ENCODE assay signal across 11 mouse cellular contexts in genomic region chr4:5130726-5131125, GRCm38 (mm10).
DNase-seq lines count a peak whose midpoint lies in the region; ATAC-seq lines count a peak whose summit lies in the region.
"Had no signal": no experiment of that assay in that cellular context is flagged by ENCODE, and none has a peak within 500 bp of the region (broad histone marks: within the 10 kb centered on the region; RNA-seq: fewer than 3 reads in every experiment).

No protein-coding gene starts in this region.

- H3K9me3 ChIP-seq in limb, embryonic 13.5 days, result no peaks in the 10 kb centered on the region
- no peaks in the 10 kb centered on the region for H3K9me3 ChIP-seq in limb, embryonic 10.5 days (replicated peaks)
- no peaks in the 10 kb centered on the region for H3K9me3 ChIP-seq in forebrain, embryonic 13.5 days (replicated peaks)
- H3K9me3 ChIP-seq: forebrain, embryonic 12.5 days; intestine, embryonic 15.5 days had no signal

- H3K27ac ChIP-seq in limb, embryonic 13.5 days, result no peak overlapping the region
- H3K27ac ChIP-seq in limb, embryonic 10.5 days, result no peak overlapping the region
- H3K27ac ChIP-seq in forebrain, embryonic 13.5 days, result no peak overlapping the region
- H3K27ac ChIP-seq: forebrain, embryonic 12.5 days; intestine, embryonic 15.5 days had no signal

- 46% methylated on average over 3 of the region's 3 CpGs for WGBS in limb, embryonic 13.5 days
- 62% methylated on average over 3 of the region's 3 CpGs for WGBS in limb, embryonic 10.5 days
- 77% methylated on average over 3 of the region's 3 CpGs for WGBS in forebrain, embryonic 13.5 days

- no peaks in the 10 kb centered on the region for H3K4me1 ChIP-seq in limb, embryonic 13.5 days
- H3K4me1 ChIP-seq in limb, embryonic 10.5 days, result no peaks in the 10 kb centered on the region
- no peaks in the 10 kb centered on the region for H3K4me1 ChIP-seq in forebrain, embryonic 13.5 days
- H3K4me1 ChIP-seq: forebrain, embryonic 12.5 days; intestine, embryonic 15.5 days had no signal

- H3K9ac ChIP-seq in limb, embryonic 13.5 days, result no peak overlapping the region
- H3K9ac ChIP-seq in forebrain, embryonic 13.5 days, result no peak overlapping the region
- H3K9ac ChIP-seq: forebrain, embryonic 12.5 days; intestine, embryonic 15.5 days had no signal

- ATAC-seq in limb, embryonic 13.5 days (ENCODE audit: low FRiP score, low read depth), result peak; percentile 69
- no peak for ATAC-seq in forebrain, embryonic 13.5 days
- ATAC-seq: intestine, embryonic 15.5 days had no signal

- peak; percentile 15 for DNase-seq in gastrocnemius, postnatal 25 days
- no peak for DNase-seq in gastrocnemius, postnatal 36 days
- no peak for DNase-seq in limb, embryonic 10.5 days (ENCODE audit: low spot score)
- DNase-seq in brain, adult 2 months (ENCODE audit: low read depth, low spot score), result peak; percentile 83
- peak; percentile 8 for DNase-seq in mesoderm, embryonic 11.5 days (ENCODE audit: low read depth, low spot score)
- DNase-seq: cerebellum, postnatal 14 days; layer of hippocampus, postnatal 36 days had no signal

- H3K36me3 ChIP-seq in limb, embryonic 13.5 days, result no peaks in the 10 kb centered on the region
- no peaks in the 10 kb centered on the region for H3K36me3 ChIP-seq in limb, embryonic 10.5 days
- no peaks in the 10 kb centered on the region for H3K36me3 ChIP-seq in forebrain, embryonic 13.5 days (ENCODE audit: poor library complexity, severe bottlenecking)
- H3K36me3 ChIP-seq: forebrain, embryonic 12.5 days; intestine, embryonic 15.5 days had no signal

- intact Hi-C loops in gastrocnemius, postnatal 36 days (cut with DNase I), result no loop called here

- no peak overlapping the region for H3K4me3 ChIP-seq in limb, embryonic 13.5 days
- no peak overlapping the region for H3K4me3 ChIP-seq in limb, embryonic 10.5 days
- H3K4me3 ChIP-seq in forebrain, embryonic 13.5 days, result no peak overlapping the region
- H3K4me3 ChIP-seq: forebrain, embryonic 12.5 days; intestine, embryonic 15.5 days had no signal

- H3K27me3 ChIP-seq in limb, embryonic 13.5 days, result no peaks in the 10 kb centered on the region
- H3K27me3 ChIP-seq in limb, embryonic 10.5 days (ENCODE audit: low read depth, poor library complexity, severe bottlenecking), result no peaks in the 10 kb centered on the region
- H3K27me3 ChIP-seq in forebrain, embryonic 13.5 days, result no peaks in the 10 kb centered on the region
- H3K27me3 ChIP-seq: forebrain, embryonic 12.5 days; intestine, embryonic 15.5 days had no signal

- no peak overlapping the region for H3K4me2 ChIP-seq in limb, embryonic 13.5 days (replicated peaks)
- no peak overlapping the region for H3K4me2 ChIP-seq in forebrain, embryonic 13.5 days
- H3K4me2 ChIP-seq: forebrain, embryonic 12.5 days; intestine, embryonic 15.5 days had no signal

Comparison
In these comparisons a context has a peak if more than half of its experiments do, and no peak if none do; other contexts are left out.
1. DNase-seq: peak in gastrocnemius, postnatal 25 days (single experiment), brain, adult 2 months (single experiment) and mesoderm, embryonic 11.5 days (single experiment); none in gastrocnemius, postnatal 36 days (0 of 2) and limb, embryonic 10.5 days (single experiment).